Mouse (Mus musculus) megakaryocyte-erythroid progenitor cell, adult 5-6 weeks (primary cell): ENCODE data around the gene Cxcl16. TPM values are rescaled to one million over a fixed set of nuclear protein-coding genes. Genes with fewer than 3 reads are reported as not detected.
"Not testable (repeated sequence)": the region's sequence is repeated elsewhere in the genome, so short reads cannot be mapped to it uniquely, and the experiment has no call there.

Experiments
- ATAC-seq: replicated peaks from 2 replicates; pipeline ENCODE4 v1.8.0; 2016; ENCODE audit warnings: mild to moderate bottlenecking, inconsistent platforms; ENCODE audit not compliant: severe bottlenecking, poor library complexity, low FRiP score, low TSS enrichment
- total RNA-seq, 2 experiments: library from RNA; stranded (forward) in 1 of 2; stranded (reverse) in 1 of 2; fragments of 200-1000, 215-1000 nt in 1 of 2; fragments of >200 nt in 1 of 2; fragmentation: Nextera tagmentation in 1 of 2; gene quantifications; 2 replicates each; pipeline ENCODE4 v1.2.3; 2014 to 2017

Gene Cxcl16
- 0.99 TPM in 1 of 2 replicates, not detected in the other for total RNA-seq (2014; fragmentation: Nextera tagmentation)
- 0.08 TPM in 1 of 2 replicates, not detected in the other for total RNA-seq (2017)

DNA sequence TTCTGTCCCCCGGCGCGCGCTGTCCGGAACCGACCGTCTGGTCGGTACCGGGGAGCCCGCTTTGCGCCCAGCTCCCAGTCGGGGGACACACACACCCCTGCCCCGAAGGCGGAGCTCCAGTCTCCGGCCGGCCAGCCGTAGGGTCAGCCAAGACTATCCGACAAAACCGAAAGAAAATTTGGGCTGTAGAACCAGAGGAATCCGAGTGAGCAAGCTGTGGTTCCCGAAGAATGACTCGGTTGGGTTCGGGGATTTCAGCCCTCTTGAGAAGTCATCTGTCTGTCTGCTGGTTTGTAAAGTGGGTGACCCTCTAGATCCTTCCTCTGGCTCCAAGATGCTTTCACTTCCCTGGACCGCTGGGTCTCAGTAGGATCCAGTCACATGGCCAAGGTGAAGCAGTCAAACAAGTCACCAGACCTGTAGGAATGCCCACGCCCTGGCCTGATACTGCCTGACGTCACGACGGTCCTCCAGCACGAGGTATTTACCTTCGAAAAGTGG, at the start of gene Cxcl16:
Gene Cxcl16, minus strand, starts transcription at position 384 of the 501 bp plus-strand sequence.
- peak; percentile 46; the same call in 1 of the 2 replicates for ATAC-seq

GRCm38 (mm10) chr11:70506962-70507515, 47.3 kb upstream of the Cxcl16 start:
- no peak for ATAC-seq

GRCm38 (mm10) chr11:70506385-70506784, 46.6 kb upstream of the Cxcl16 start:
- peak; percentile 77 for ATAC-seq

DNA sequence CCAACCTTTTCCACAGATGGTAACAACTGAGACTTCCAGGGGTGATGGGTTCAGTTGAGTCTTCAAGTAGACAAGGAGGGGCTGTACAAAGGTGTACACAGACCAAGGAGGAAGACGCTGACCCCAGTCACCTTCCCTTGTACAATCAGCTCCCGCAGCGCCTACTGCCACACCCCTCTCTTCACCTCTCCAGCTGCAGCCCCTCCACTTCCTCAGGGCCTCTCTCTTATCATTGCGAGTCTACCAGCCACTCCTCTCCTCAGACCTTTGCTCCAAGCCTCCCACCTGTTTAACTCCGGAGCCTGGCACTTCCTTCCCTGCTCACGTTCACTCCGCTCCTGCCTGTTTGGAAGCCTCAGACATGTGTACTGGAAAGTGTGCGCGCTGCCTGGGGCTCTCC, 45.2 kb upstream of the Cxcl16 start, which contains the start of gene Tm4sf5:
Gene Tm4sf5, plus strand, starts transcription at position 275 of the 400 bp plus-strand sequence.
- ATAC-seq = 0 out of 2 replicates have a peak, but pooled peaks have one; percentile 17

GRCm38 (mm10) chr11:70502018-70502417, 42.2 kb upstream of the Cxcl16 start:
- no peak for ATAC-seq

- ATAC-seq = no peak
These were observed 40.7 kb upstream of the Cxcl16 start for GRCm38 (mm10) chr11:70500476-70500812.

DNA sequence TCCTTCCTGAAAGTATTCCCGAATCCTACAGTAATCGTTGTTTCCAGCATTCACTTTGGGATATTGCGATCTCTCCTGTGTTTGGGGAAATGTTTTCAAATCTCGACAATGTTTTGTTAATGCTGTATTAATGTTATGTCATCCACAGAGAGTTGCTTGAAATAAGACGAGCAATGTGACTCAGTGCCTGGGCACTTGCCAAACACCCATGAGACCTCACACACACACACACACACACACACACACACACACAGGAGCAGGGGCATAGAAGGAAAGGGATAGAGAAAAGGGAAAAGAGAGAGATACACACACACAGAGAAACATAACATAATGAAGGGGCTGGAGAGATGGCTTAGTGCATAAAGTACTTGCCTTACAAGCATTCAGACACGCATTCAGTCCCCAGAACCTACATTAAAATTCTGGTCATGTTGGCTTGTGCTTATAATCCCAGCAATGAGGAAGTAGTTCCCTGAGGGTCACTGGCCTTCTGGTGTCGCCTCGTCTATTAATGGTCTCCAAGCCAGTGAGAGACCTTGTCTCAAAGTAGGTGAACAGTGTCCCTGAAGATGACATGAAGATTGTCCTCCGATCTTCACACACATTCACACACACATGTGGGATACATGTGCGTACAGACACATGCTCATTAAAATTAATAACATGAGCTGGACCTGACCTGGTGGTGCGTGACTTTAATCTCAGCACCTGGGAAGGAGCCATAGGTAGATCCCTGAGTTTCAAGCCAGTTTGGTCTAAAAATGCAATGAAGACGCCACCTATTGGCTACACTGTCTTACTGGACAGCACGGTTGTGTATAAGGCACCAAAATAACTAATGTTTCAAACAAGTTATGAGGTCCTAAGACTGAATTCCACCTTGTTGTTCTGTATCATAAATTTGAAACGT, 40.0 kb upstream of the Cxcl16 start:
- ATAC-seq = no peak

DNA sequence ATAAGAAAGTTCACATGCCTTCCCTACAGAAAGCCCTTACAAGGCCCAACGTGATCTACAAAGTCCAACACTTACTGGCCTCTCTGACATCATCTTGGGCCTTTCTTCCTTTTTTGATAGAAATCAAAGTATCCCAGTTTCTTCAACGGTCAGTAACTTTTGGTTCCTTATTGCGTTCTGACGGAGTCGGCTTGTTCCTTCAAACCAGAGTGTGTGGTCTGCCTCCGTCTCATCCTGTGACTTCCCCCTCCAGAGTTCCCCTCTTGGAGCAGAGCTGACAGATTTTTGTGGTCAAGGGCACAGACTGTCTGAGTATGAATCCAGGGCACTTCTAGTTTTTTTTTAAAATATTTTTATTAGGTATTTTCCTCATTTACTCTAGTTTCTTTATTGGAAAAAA, 29.9 kb upstream of the Cxcl16 start:
- no peak for ATAC-seq

- no peak for ATAC-seq
These were observed 29.4 kb upstream of the Cxcl16 start for GRCm38 (mm10) chr11:70489138-70489537.

GRCm38 (mm10) chr11:70487816-70488215, 28.0 kb upstream of the Cxcl16 start:
- ATAC-seq = no peak

DNA sequence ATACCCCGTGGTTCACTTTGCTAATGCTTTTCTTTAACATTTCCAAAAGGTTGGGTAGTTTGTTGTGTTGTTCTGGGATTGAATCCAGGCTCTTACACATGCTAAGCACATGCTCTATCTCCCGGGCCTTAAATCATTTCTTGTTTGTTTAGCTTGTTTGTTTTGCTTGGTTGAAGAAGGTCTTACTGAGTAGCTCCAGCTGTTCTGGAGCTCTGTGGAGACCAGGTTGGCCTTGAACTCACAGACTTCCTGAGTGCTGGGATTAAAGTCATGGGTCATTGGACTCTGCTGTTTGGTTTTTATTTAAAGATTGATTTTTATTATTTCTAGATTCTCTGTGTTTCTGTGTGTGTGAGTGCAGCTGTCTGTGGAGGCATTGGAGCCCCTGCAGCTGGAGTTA, 25.7 kb upstream of the Cxcl16 start:
- ATAC-seq = no peak

DNA sequence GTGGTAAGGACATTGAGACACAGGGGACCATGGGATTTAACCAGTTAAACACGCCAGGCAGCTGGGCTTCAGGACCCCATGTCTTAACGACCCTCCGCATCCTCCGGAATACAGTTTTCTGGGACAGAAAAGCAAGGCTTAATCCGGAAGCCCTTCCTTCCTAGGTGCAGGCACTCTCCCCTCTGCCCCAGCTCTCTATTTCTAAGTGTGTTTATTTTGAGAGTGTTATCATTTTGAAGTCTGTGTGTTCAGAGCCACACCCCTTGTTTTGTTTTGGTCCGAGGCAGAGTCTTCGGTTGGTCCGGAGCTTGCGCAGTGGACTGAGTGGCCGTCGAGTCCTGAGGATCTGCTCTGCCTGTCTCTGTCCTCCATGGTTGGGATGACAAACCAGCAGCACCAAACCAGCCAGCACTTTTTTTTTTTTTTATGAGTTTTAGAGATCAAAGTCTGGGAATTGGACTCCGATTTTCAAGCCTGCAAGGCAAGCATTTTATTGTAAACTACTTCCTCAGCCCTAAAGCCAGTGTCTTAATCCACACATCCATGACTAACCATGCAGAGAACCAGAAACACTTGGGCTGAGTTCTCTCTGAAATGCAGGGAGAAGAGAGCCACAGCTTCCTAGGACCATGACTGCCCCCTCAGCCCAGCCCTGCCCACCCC, 15.2 kb upstream of the Cxcl16 start:
- ATAC-seq = no peak

- ATAC-seq = not testable (repeated sequence)
These were observed 13.5 kb upstream of the Cxcl16 start for GRCm38 (mm10) chr11:70473291-70473690.

DNA sequence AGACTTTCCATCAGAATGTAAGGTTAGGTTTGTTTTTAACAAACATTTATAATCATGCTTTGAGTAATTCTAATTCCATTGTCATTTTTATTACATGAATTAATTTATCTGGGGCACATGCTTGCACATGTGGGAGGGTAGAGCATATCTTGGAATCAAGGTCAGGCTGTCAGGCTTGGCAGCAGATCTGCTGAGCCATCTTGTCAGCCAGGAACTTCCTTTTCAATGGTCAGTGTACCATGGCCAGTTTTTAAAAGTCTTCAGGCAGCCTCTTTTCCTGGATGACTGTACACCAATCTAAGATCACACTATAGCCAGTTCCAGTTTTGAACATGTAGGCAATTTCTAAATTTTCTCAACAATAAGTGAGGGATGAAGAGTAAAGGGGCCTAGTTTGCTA, 12.9 kb upstream of the Cxcl16 start:
- no peak for ATAC-seq

- ATAC-seq = no peak
These were observed 10.0 kb upstream of the Cxcl16 start for GRCm38 (mm10) chr11:70469764-70470163.

GRCm38 (mm10) chr11:70467902-70468619, 8.3 kb upstream of the Cxcl16 start:
- no peak for ATAC-seq

- no peak for ATAC-seq
These were observed 6.0 kb upstream of the Cxcl16 start for GRCm38 (mm10) chr11:70465824-70466223.

GRCm38 (mm10) chr11:70465211-70465610, 5.4 kb upstream of the Cxcl16 start:
- no peak for ATAC-seq

DNA sequence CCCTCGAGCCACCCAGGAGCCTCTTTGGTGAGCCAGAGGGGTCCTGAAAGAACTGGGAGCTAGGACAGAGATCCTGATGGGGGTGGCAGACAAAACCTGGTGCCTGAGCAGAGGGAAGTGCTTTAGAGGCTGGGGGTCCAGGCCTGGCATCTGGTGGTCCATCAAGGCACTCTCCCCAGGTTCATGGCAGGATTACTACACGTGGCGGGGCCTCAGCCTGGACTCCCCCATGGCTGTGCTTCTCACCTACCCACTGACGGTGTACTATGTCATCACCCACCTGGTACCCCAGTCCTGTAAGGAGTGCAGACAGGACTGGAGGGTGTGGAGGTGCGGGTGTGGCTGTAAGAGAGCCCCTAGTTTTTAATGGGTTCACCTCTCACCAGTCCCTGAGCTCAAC, 4.2 kb upstream of the Cxcl16 start:
- no peak for ATAC-seq
